Mouse (Mus musculus) liver, embryonic 16.5 days (tissue): Measurements from ENCODE around the gene Dnajc6. TPM values are rescaled to one million over a fixed set of nuclear protein-coding genes. Genes with fewer than 3 reads are reported as not detected.

Experiments used
- ATAC-seq: fragments of 200-750 bp; cut with Nextera tagmentation; 2 replicates; pipeline ENCODE4 v1.8.0; 2017; ENCODE audit warnings: low read depth, mild to moderate bottlenecking, moderate number of reproducible peaks, moderate library complexity
- H3K27ac ChIP-seq: fragments of 300-500 bp; sonication (generic); 2 replicates; pipeline ENCODE4 v1.5.1; 2014; ENCODE audit warnings: mild to moderate bottlenecking, low read length
- H3K27me3 ChIP-seq: fragments of 300-500 bp; sonication (generic); 2 replicates; pipeline ENCODE4 v1.6.1; 2014; ENCODE audit warnings: low read depth, low read length, mixed read lengths; ENCODE audit not compliant: control insufficient read depth, insufficient read depth
- H3K36me3 ChIP-seq: fragments of 300-500 bp; sonication (generic); 2 replicates; pipeline ENCODE4 v1.6.1; 2014; ENCODE audit warnings: mild to moderate bottlenecking; ENCODE audit not compliant: control insufficient read depth, insufficient read depth
- H3K4me1 ChIP-seq: fragments of 300-500 bp; sonication (generic); 2 replicates; pipeline ENCODE4 v1.6.1; 2014; ENCODE audit warnings: low read depth, low read length, mixed read lengths; ENCODE audit not compliant: control insufficient read depth
- H3K4me2 ChIP-seq: fragments of 300-500 bp; sonication (generic); 2 replicates; pipeline ENCODE4 v1.6.1; 2014; ENCODE audit warnings: low read depth, low read length, mixed read lengths
- H3K4me3 ChIP-seq: fragments of 300-500 bp; sonication (generic); 2 replicates; pipeline ENCODE4 v1.5.1; 2014; ENCODE audit warnings: low read depth, mild to moderate bottlenecking, low read length
- H3K9ac ChIP-seq: fragments of 300-500 bp; sonication (generic); 2 replicates; pipeline ENCODE4 v1.6.1; 2014; ENCODE audit warnings: low read depth, low read length
- H3K9me3 ChIP-seq: fragments of 300-500 bp; sonication (generic); replicated peaks from 2 replicates; pipeline ENCODE4 v1.6.1; 2016; ENCODE audit warnings: low read length; ENCODE audit not compliant: control insufficient read depth
- WGBS: fragments of 180-500 bp; shearing (Covaris S2); extraction: QIAGEN DNeasy Blood & Tissue Kit; methylation state at CpG from one replicate; pipeline ENCODE4 v1.1.7; 2014; ENCODE audit not compliant: insufficient replicate concordance; 5-methylcytosine and 5-hydroxymethylcytosine counted together
- polyA plus RNA-seq: library from polyadenylated mRNA; unstranded; fragments of >200 nt; fragmentation: Nextera tagmentation; extraction: Ambion mirVana; gene quantifications from 2 replicates; pipeline ENCODE4 v1.2.1, GENCODE M21; 2015

Dnajc6 gene
- polyA plus RNA-seq, 1 experiment from 2014 or later = 0.26 TPM

- ATAC-seq = no peak
- no peak overlapping the region for H3K27ac ChIP-seq
- H3K9me3 ChIP-seq = no peaks in the 10 kb centered on the region
- H3K9ac ChIP-seq = no peak overlapping the region
- WGBS = 68% methylated on average over 5 of the region's 5 CpGs
- no peak overlapping the region for H3K4me3 ChIP-seq
- H3K4me1 ChIP-seq = no peaks in the 10 kb centered on the region
- no peaks in the 10 kb centered on the region for H3K27me3 ChIP-seq
- no peaks in the 10 kb centered on the region for H3K36me3 ChIP-seq
- no peak overlapping the region for H3K4me2 ChIP-seq
These were observed 128.8 kb downstream of the Dnajc6 start for GRCm38 (mm10) chr4:101625278-101625677.

- ATAC-seq = no peak
- WGBS = 54% methylated on average over 2 of the region's 2 CpGs
- H3K4me3 ChIP-seq = no peak overlapping the region
- H3K27ac ChIP-seq = no peak overlapping the region
- H3K9me3 ChIP-seq = no peaks in the 10 kb centered on the region
- no peaks in the 10 kb centered on the region for H3K36me3 ChIP-seq
- H3K4me2 ChIP-seq = no peak overlapping the region
- H3K4me1 ChIP-seq = no peaks in the 10 kb centered on the region
- H3K9ac ChIP-seq = no peak overlapping the region
- H3K27me3 ChIP-seq = no peaks in the 10 kb centered on the region
These were observed 139.1 kb downstream of the Dnajc6 start for GRCm38 (mm10) chr4:101635596-101635995.

- Histone ChIP-seq H3K27me3 (no peaks in the 10 kb centered on the region), H3K9me3 (no peaks in the 10 kb centered on the region), H3K4me3 (no peak overlapping the region), H3K4me1 (no peaks in the 10 kb centered on the region), H3K36me3 (no peaks in the 10 kb centered on the region), H3K27ac (no peak overlapping the region), H3K4me2 (no peak overlapping the region), H3K9ac (no peak overlapping the region)
- no peak for ATAC-seq
- WGBS = 76% methylated on average over 1 of the region's 1 CpGs
These were observed 141.0 kb downstream of the Dnajc6 start for GRCm38 (mm10) chr4:101637472-101637871.

GRCm38 (mm10) chr4:101640631-101641030 lies 144.2 kb downstream of the Dnajc6 start:
- H3K27ac ChIP-seq = no peak overlapping the region
- no peak overlapping the region for H3K9ac ChIP-seq
- 60% methylated on average over 5 of the region's 5 CpGs for WGBS
- no peaks in the 10 kb centered on the region for H3K4me1 ChIP-seq
- no peaks in the 10 kb centered on the region for H3K9me3 ChIP-seq
- no peak overlapping the region for H3K4me2 ChIP-seq
- no peaks in the 10 kb centered on the region for H3K36me3 ChIP-seq
- ATAC-seq = no peak
- no peak overlapping the region for H3K4me3 ChIP-seq
- no peaks in the 10 kb centered on the region for H3K27me3 ChIP-seq

- peaks cover 6% of the 10 kb centered on the region for H3K4me1 ChIP-seq
- 67% methylated on average over 6 of the region's 6 CpGs for WGBS
- ATAC-seq = no peak
These were observed 146.3 kb downstream of the Dnajc6 start for GRCm38 (mm10) chr4:101642708-101643107.

GRCm38 (mm10) chr4:101643216-101643615 lies 146.8 kb downstream of the Dnajc6 start:
- H3K9ac ChIP-seq = no peak overlapping the region
- H3K36me3 ChIP-seq = no peaks in the 10 kb centered on the region
- no peaks in the 10 kb centered on the region for H3K9me3 ChIP-seq
- ATAC-seq = no peak
- no peak overlapping the region for H3K27ac ChIP-seq
- 67% methylated on average over 4 of the region's 4 CpGs for WGBS
- H3K4me1 ChIP-seq = peaks cover 6% of the 10 kb centered on the region
- H3K27me3 ChIP-seq = no peaks in the 10 kb centered on the region
- H3K4me2 ChIP-seq = no peak overlapping the region
- H3K4me3 ChIP-seq = no peak overlapping the region

More at GRCm38 (mm10) chr4:101642708-101643107, 146.3 kb downstream of the Dnajc6 start:
- Histone ChIP-seq H3K27ac (no peak overlapping the region), H3K4me2 (no peak overlapping the region), H3K27me3 (no peaks in the 10 kb centered on the region), H3K9ac (no peak overlapping the region), H3K9me3 (no peaks in the 10 kb centered on the region), H3K36me3 (no peaks in the 10 kb centered on the region), H3K4me3 (no peak overlapping the region)

GRCm38 (mm10) chr4:101646857-101647195 lies 150.4 kb downstream of the Dnajc6 start:
- Histone ChIP-seq H3K9ac (peak overlapping the region; percentile 95), H3K36me3 (no peaks in the 10 kb centered on the region), H3K4me2 (peak overlapping the region; percentile 83), H3K9me3 (no peaks in the 10 kb centered on the region), H3K4me1 (peaks cover 30% of the 10 kb centered on the region), H3K27me3 (no peaks in the 10 kb centered on the region), H3K27ac (peak overlapping the region; percentile 96), H3K4me3 (peak overlapping the region; percentile 91)
- WGBS = under 1% methylated on average over 8 of the region's 8 CpGs
- no peak for ATAC-seq

GRCm38 (mm10) chr4:101647196-101647905 lies 150.9 kb downstream of the Dnajc6 start, which contains the start of gene Leprot:
TSS of gene Leprot (plus strand) at chr4:101647718.
- peak within 1 kb of the TSS; percentile 95 for H3K9ac ChIP-seq
- H3K4me1 ChIP-seq = peaks cover 35% of the 10 kb centered on the region
- H3K27me3 ChIP-seq = no peaks in the 10 kb centered on the region
- peak; percentile 92 for ATAC-seq
- no peaks in the 10 kb centered on the region for H3K9me3 ChIP-seq
- peak within 1 kb of the TSS; percentile 96 for H3K27ac ChIP-seq
- H3K4me2 ChIP-seq = peak within 1 kb of the TSS; percentile 83
- 0% methylated on average over 39 of the region's 39 CpGs for WGBS
- peak within 1 kb of the TSS; percentile 91 for H3K4me3 ChIP-seq
- H3K36me3 ChIP-seq = peaks cover under 1% of the 10 kb centered on the region; the same call in 1 of the 2 replicates

- Histone ChIP-seq H3K27me3 (no peaks in the 10 kb centered on the region), H3K4me3 (peak overlapping the region; percentile 91), H3K4me2 (peak overlapping the region; percentile 83), H3K9me3 (no peaks in the 10 kb centered on the region), H3K9ac (peak overlapping the region; percentile 95), H3K4me1 (peaks cover 42% of the 10 kb centered on the region), H3K27ac (peak overlapping the region; percentile 96), H3K36me3 (peaks cover 3% of the 10 kb centered on the region; the same call in 1 of the 2 replicates)
- WGBS = under 1% methylated on average over 20 of the region's 20 CpGs
- ATAC-seq = no peak
These were observed 151.7 kb downstream of the Dnajc6 start for GRCm38 (mm10) chr4:101647976-101648642.
